Mouse (Mus musculus) midbrain, postnatal 0 days (tissue): Measurements from ENCODE around the gene Fam160b1. TPM values are rescaled to one million over a fixed set of nuclear protein-coding genes. Genes with fewer than 3 reads are reported as not detected.

Experiments used
- ATAC-seq: fragments of 200-750 bp; cut with Nextera tagmentation; 2 replicates; pipeline ENCODE4 v1.8.0; 2017; ENCODE audit warnings: moderate number of reproducible peaks, mild to moderate bottlenecking, moderate TSS enrichment, moderate library complexity; ENCODE audit not compliant: low FRiP score
- DNase-seq: peaks from one replicate; pipeline ENCODE4 v3.0.0-alpha.2; 2015; ENCODE audit warnings: low spot score
- H3K27ac ChIP-seq: fragments of 300-500 bp; sonication (generic); 2 replicates; pipeline ENCODE4 v1.5.1; 2014; ENCODE audit warnings: low read depth, mild to moderate bottlenecking, low read length, mixed read lengths
- H3K27me3 ChIP-seq: fragments of 300-500 bp; sonication (generic); 2 replicates; pipeline ENCODE4 v1.6.1; 2014; ENCODE audit warnings: low read length, control low read depth, mixed read lengths; ENCODE audit not compliant: insufficient read depth
- H3K36me3 ChIP-seq: fragments of 300-500 bp; sonication (generic); 2 replicates; pipeline ENCODE4 v1.6.1; 2014; ENCODE audit warnings: low read length, control low read depth, mixed read lengths; ENCODE audit not compliant: insufficient read depth
- H3K4me1 ChIP-seq: fragments of 300-500 bp; sonication (generic); 2 replicates; pipeline ENCODE4 v1.6.1; 2014; ENCODE audit warnings: mild to moderate bottlenecking, control low read depth, antibody characterized with exemption, low read length, mixed read lengths; ENCODE audit not compliant: insufficient read depth
- H3K4me2 ChIP-seq: fragments of 300-500 bp; sonication (generic); 2 replicates; pipeline ENCODE4 v1.6.1; 2014; ENCODE audit warnings: low read depth, mild to moderate bottlenecking, low read length, mixed read lengths; ENCODE audit not compliant: poor library complexity, severe bottlenecking
- H3K4me3 ChIP-seq: fragments of 300-500 bp; sonication (generic); 2 replicates; pipeline ENCODE4 v1.5.1; 2014; ENCODE audit warnings: low read depth, mild to moderate bottlenecking, low read length, moderate library complexity
- H3K9ac ChIP-seq: fragments of 300-500 bp; sonication (generic); replicated peaks from 2 replicates; pipeline ENCODE4 v1.6.1; 2014; ENCODE audit warnings: mild to moderate bottlenecking, low read length, moderate library complexity, mixed read lengths; ENCODE audit not compliant: poor library complexity, severe bottlenecking
- H3K9me3 ChIP-seq: fragments of 300-500 bp; sonication (generic); 2 replicates; pipeline ENCODE4 v1.6.1; 2016; ENCODE audit warnings: low read length, control low read depth
- CTCF ChIP-seq: IDR thresholded peaks from 2 replicates; pipeline ENCODE4 v1.5.1; 2016; ENCODE audit warnings: antibody characterized with exemption, mild to moderate bottlenecking
- WGBS: fragments of 180-500 bp; shearing (Covaris S2); extraction: QIAGEN DNeasy Blood & Tissue Kit; methylation state at CpG from one replicate; pipeline ENCODE4 v1.1.7; 2014; 5-methylcytosine and 5-hydroxymethylcytosine counted together
- polyA plus RNA-seq: library from polyadenylated mRNA; unstranded; fragments of >200 nt; fragmentation: Nextera tagmentation; extraction: Ambion mirVana; gene quantifications from 2 replicates; pipeline ENCODE4 v1.2.1, GENCODE M21; 2015
- total RNA-seq: library from RNA; depleted of rRNA; stranded (reverse); fragments of >200 nt; gene quantifications from 2 replicates; pipeline ENCODE4 v1.2.3, GENCODE M21; 2014

The Fam160b1 gene
- total and polyA plus RNA-seq, 2 experiments from 2014 or later: 11.0 to 19.9 TPM

GRCm38 (mm10) chr19:57352337-57352935, 8.0 kb upstream of the Fam160b1 start:
- ATAC-seq (no peak), DNase-seq (no peak)
- 91% methylated on average over 12 of the region's 12 CpGs for WGBS
- Histone ChIP-seq H3K36me3 (no peaks in the 10 kb centered on the region), H3K4me2 (no peak overlapping the region), H3K4me3 (no peak overlapping the region), H3K9me3 (no peaks in the 10 kb centered on the region), H3K27ac (no peak overlapping the region), H3K9ac (no peak overlapping the region), H3K27me3 (no peaks in the 10 kb centered on the region), H3K4me1 (no peaks in the 10 kb centered on the region)
- no peak for TF ChIP-seq CTCF

DNA sequence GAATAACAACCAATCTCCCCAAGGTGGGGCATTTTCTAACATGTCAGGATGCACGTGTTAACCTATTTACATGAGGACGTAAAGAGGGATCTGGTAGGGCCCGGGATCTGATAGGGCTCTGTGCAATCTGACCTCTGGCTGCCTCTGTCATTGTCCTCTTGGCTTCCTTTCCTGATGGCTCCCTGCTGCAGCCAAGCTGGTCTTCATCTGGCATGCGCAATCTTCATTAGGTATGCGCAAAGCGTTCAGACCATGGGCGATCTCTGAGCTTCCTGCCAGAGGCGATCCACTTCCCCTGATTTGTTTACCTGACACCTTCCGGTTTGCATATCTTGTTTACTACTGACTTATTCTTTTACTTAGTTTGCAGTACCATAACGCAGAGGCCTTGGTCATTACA, 7.3 kb upstream of the Fam160b1 start:
- no peak for TF ChIP-seq CTCF
- Histone ChIP-seq H3K4me1 (no peaks in the 10 kb centered on the region), H3K27ac (no peak overlapping the region), H3K9ac (no peak overlapping the region), H3K4me3 (no peak overlapping the region), H3K36me3 (no peaks in the 10 kb centered on the region), H3K9me3 (no peaks in the 10 kb centered on the region), H3K4me2 (no peak overlapping the region), H3K27me3 (no peaks in the 10 kb centered on the region)
- ATAC-seq: no peak
- no peak for DNase-seq
- 85% methylated on average over 10 of the region's 10 CpGs for WGBS

DNA sequence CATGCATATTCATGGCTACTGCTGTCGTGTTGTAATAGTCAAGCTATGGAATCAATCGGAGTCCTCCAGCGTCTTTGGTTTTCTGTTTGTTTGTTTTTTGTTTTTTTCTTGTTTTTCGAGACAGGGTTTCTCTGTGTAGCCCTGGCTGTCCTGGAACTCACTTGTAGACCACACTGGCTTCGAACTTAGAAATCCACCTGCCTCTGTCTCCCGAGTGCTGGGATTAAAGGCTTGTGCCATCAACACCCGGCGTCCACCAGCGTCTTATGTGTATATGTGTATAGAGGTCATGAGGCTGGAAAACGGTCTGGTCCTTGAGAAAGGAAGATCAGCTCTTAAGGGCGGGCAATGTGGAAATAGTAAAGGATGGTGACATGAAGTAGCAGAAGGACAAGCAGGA, 6.4 kb upstream of the Fam160b1 start:
- H3K27ac ChIP-seq: no peak overlapping the region
- WGBS: 96% methylated on average over 11 of the region's 11 CpGs
- no peaks in the 10 kb centered on the region for H3K36me3 ChIP-seq
- ATAC-seq: no peak
- H3K4me1 ChIP-seq: no peaks in the 10 kb centered on the region
- TF ChIP-seq CTCF: no peak
- H3K27me3 ChIP-seq: no peaks in the 10 kb centered on the region
- no peaks in the 10 kb centered on the region for H3K9me3 ChIP-seq
- no peak for DNase-seq
- H3K4me2 ChIP-seq: no peak overlapping the region
- H3K9ac ChIP-seq: no peak overlapping the region
- H3K4me3 ChIP-seq: no peak overlapping the region

- Histone ChIP-seq H3K4me3 (no peak overlapping the region), H3K27ac (no peak overlapping the region), H3K9me3 (no peaks in the 10 kb centered on the region), H3K27me3 (no peaks in the 10 kb centered on the region), H3K9ac (no peak overlapping the region), H3K36me3 (no peaks in the 10 kb centered on the region), H3K4me2 (no peak overlapping the region), H3K4me1 (no peaks in the 10 kb centered on the region)
- no peak for TF ChIP-seq CTCF
- ATAC-seq: no peak
- WGBS: 86% methylated on average over 6 of the region's 6 CpGs
- DNase-seq: no peak
These were observed 5.8 kb upstream of the Fam160b1 start for GRCm38 (mm10) chr19:57354715-57355114.

- no peak overlapping the region for H3K4me2 ChIP-seq
- H3K9me3 ChIP-seq: no peaks in the 10 kb centered on the region
- H3K4me1 ChIP-seq: no peaks in the 10 kb centered on the region
- DNase-seq (no peak), ATAC-seq (no peak)
- 85% methylated on average over 16 of the region's 16 CpGs for WGBS
- no peaks in the 10 kb centered on the region for H3K27me3 ChIP-seq
- TF ChIP-seq CTCF: no peak
- no peak overlapping the region for H3K9ac ChIP-seq
- H3K36me3 ChIP-seq: no peaks in the 10 kb centered on the region
- no peak overlapping the region for H3K27ac ChIP-seq
- no peak overlapping the region for H3K4me3 ChIP-seq
These were observed 4.8 kb upstream of the Fam160b1 start for GRCm38 (mm10) chr19:57355451-57356251.

DNA sequence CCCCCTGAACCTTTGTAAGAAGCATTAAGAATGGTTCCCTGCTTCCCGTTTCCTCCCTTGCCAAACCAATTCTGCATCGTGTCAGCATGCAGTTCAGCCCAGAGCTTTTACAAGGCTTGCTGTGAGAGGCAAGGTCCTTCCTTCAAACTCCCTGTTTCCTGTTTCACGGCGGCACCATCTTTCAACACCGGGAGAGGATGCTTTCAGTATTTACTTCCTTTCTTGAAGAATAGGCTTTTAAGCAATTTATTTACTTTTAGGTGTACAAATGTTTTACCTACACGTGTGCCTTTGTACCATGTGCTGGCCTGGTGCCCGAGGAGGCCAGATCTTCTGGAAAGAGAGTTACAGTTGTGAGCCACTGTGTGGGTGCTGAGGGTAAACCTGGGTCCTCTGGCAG, 4.2 kb upstream of the Fam160b1 start:
- H3K4me1 ChIP-seq: no peaks in the 10 kb centered on the region
- H3K27me3 ChIP-seq: no peaks in the 10 kb centered on the region
- WGBS: 80% methylated on average over 7 of the region's 7 CpGs
- H3K4me3 ChIP-seq: no peak overlapping the region
- TF ChIP-seq CTCF: no peak
- no peak overlapping the region for H3K4me2 ChIP-seq
- no peak overlapping the region for H3K9ac ChIP-seq
- no peaks in the 10 kb centered on the region for H3K36me3 ChIP-seq
- no peak for ATAC-seq
- no peak overlapping the region for H3K27ac ChIP-seq
- DNase-seq: no peak
- H3K9me3 ChIP-seq: no peaks in the 10 kb centered on the region
